Mouse (Mus musculus) kidney, adult 2 months (tissue): Measurements from ENCODE around the gene Lbr. TPM values are rescaled to one million over a fixed set of nuclear protein-coding genes. Genes with fewer than 3 reads are reported as not detected.

Source experiments
- DNase-seq: peaks from one replicate; pipeline ENCODE4 v3.0.0; 2021
- H3K27ac ChIP-seq: fragments of 200-500 bp; 2 replicates; pipeline ENCODE4 v1.5.1; 2012; ENCODE audit warnings: low read depth, low read length, control low read depth, inconsistent platforms; ENCODE audit not compliant: insufficient read depth
- H3K27me3 ChIP-seq: fragments of 200-500 bp; replicated peaks from 2 replicates; pipeline ENCODE4 v1.6.1; 2012; ENCODE audit warnings: mild to moderate bottlenecking, moderate library complexity, low read length, inconsistent platforms; ENCODE audit not compliant: control insufficient read depth, insufficient read depth
- H3K36me3 ChIP-seq: fragments of 200-500 bp; 2 replicates; pipeline ENCODE4 v1.6.1; 2012; ENCODE audit warnings: mild to moderate bottlenecking, moderate library complexity, low read length, inconsistent platforms; ENCODE audit not compliant: control insufficient read depth, insufficient read depth
- H3K4me1 ChIP-seq: fragments of 200-500 bp; 2 replicates; pipeline ENCODE4 v1.6.1; 2011; ENCODE audit warnings: low read length; ENCODE audit not compliant: control insufficient read depth, insufficient read depth
- H3K4me3 ChIP-seq: fragments of 200-500 bp; 2 replicates; pipeline ENCODE4 v1.5.1; 2011; ENCODE audit warnings: mild to moderate bottlenecking, low read depth, low read length, control low read depth; ENCODE audit not compliant: insufficient read depth
- CTCF ChIP-seq: fragments of 200-500 bp; conservative IDR thresholded peaks from 2 replicates; pipeline ENCODE4 v1.5.1; 2011; ENCODE audit warnings: low read depth, mild to moderate bottlenecking, control low read depth, low read length, moderate library complexity, mixed read lengths; ENCODE audit not compliant: insufficient read depth, insufficient read length
- POLR2A ChIP-seq: fragments of 200-500 bp; IDR thresholded peaks from one replicate; pipeline ENCODE4 v1.6.1; 2011; ENCODE audit warnings: low read depth, low read length, control low read depth
- WGBS: fragments of 180-500 bp; shearing (Covaris S2); methylation state at CpG from one replicate; pipeline ENCODE4 v1.1.7; 2018; 5-methylcytosine and 5-hydroxymethylcytosine counted together
- polyA plus RNA-seq: library from polyadenylated mRNA; depleted of rRNA; stranded (reverse); fragments of >200 nt; gene quantifications from 2 replicates; pipeline ENCODE4 v1.2.3, GENCODE M21; 2012

The Lbr gene
- polyA plus RNA-seq, 1 experiment: 14.5 TPM

DNA sequence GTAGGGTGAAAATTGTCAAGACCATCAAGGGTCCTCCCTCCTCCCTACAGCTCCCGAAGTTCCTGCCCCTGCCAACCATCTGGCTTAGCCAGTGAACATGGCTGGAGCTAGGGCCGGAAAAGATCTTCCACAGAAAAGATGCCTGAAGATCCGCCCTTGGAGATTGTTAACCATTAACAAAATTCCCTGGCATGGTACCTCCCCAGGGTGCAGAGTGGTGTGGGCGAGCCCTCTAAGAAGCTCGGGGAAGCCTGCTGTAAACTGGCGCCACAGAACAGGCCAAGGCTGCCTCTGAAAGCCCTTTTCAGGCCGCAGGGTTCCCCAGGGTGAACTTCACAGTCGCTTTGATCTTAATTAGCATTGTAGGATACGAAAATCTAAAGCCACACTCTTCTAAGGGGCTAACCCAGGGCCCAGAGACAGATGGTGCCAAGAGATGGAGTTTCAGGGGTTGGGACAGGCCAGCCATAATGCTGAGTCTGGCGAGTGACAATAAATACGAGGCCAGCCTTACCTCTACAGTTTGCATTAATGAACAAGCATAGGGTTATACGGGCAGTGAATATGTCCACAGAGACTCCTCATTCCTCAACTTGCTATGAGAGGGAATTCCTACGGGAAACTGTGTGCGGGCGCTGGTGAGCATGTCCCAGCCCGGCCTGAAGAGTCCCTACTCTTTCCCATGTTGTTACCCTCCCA, 20.0 kb upstream of the Lbr start:
- H3K27ac ChIP-seq: no peak overlapping the region
- no peaks in the 10 kb centered on the region for H3K27me3 ChIP-seq
- no peak for TF ChIP-seq CTCF
- TF ChIP-seq POLR2A: no peak
- WGBS: 69% methylated on average over 16 of the region's 16 CpGs
- peak; percentile 79 for DNase-seq
- H3K4me1 ChIP-seq: no peaks in the 10 kb centered on the region
- H3K36me3 ChIP-seq: no peaks in the 10 kb centered on the region
- H3K4me3 ChIP-seq: no peak overlapping the region

DNA sequence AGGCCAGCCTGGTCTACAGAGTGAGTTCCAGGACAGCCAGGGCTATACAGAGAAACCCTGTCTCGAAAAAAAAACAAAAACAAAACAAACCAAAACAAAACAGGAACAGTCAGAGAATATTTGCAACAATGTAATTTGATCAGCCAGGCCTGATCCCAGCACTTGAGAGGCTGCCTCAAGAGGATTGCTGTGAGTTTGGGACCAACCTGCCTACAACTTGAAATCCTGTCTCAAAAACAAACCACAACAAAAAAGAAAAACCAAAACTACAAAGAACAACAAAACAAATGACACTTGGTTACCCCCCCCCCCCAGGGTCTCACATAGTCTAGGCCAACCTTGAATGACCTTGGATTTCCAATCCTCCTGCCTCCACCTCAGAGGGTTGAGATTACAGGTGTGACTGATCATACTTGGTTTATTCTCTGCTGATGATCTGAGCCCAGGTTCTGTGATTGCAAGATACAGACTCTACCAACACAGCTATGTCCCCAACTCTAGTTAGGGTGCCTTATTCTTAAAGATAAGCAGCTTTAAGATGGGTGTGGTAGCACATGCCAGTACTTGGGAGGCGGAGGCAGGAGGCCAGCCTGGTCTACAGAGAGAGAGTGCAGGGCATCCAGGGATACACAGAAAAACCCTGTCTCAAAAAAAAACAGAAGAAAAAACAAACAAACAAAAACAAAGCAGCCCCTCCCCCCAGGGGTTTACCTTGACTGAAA, 18.5 kb upstream of the Lbr start:
- no peaks in the 10 kb centered on the region for H3K4me1 ChIP-seq
- no peak overlapping the region for H3K4me3 ChIP-seq
- H3K36me3 ChIP-seq: no peaks in the 10 kb centered on the region
- no peaks in the 10 kb centered on the region for H3K27me3 ChIP-seq
- DNase-seq: no peak
- WGBS: 79% methylated on average over 2 of the region's 2 CpGs
- TF ChIP-seq POLR2A: no peak
- no peak for TF ChIP-seq CTCF
- no peak overlapping the region; the same call in 1 of the 2 replicates for H3K27ac ChIP-seq

GRCm38 (mm10) chr1:181860659-181861058, 17.8 kb upstream of the Lbr start:
- DNase-seq: peak; percentile 93

GRCm38 (mm10) chr1:181856329-181856728, 13.5 kb upstream of the Lbr start:
- H3K36me3 ChIP-seq: no peaks in the 10 kb centered on the region
- TF ChIP-seq POLR2A (no peak), CTCF (no peak)
- H3K27ac ChIP-seq: no peak overlapping the region
- no peaks in the 10 kb centered on the region for H3K4me1 ChIP-seq
- H3K4me3 ChIP-seq: no peak overlapping the region
- no peaks in the 10 kb centered on the region for H3K27me3 ChIP-seq
- peak; percentile 52 for DNase-seq
- WGBS: 86% methylated on average over 2 of the region's 2 CpGs

More at GRCm38 (mm10) chr1:181860659-181861058, 17.8 kb upstream of the Lbr start:
- H3K4me1 ChIP-seq: no peaks in the 10 kb centered on the region
- H3K27ac ChIP-seq: peak overlapping the region; percentile 33
- no peaks in the 10 kb centered on the region for H3K27me3 ChIP-seq
- TF ChIP-seq CTCF: no peak
- no peak for TF ChIP-seq POLR2A
- H3K4me3 ChIP-seq: no peak overlapping the region
- H3K36me3 ChIP-seq: no peaks in the 10 kb centered on the region
- 26% methylated on average over 5 of the region's 5 CpGs for WGBS

DNA sequence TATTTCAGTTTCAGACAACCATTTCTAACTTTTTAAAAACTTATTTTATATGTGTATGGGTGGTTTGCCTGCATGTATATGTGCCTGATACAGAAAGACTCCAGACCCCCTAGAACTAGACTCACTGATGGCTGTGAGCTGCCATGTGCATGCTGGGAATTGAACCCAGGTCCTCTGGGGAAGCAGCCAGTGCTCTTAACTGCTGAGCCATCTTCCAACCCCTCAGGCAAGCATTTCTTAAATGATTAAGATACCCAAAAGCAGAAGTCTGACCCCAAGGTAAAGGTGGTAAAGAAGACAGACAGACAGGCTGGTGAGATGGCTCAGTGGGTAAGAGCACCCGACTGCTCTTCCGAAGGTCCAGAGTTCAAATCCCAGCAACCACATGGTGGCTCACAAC, 12.0 kb upstream of the Lbr start:
- H3K4me3 ChIP-seq: no peak overlapping the region
- no peak for DNase-seq
- no peak overlapping the region for H3K27ac ChIP-seq
- WGBS: 92% methylated on average over 2 of the region's 2 CpGs
- no peak for TF ChIP-seq CTCF
- no peak for TF ChIP-seq POLR2A
- H3K36me3 ChIP-seq: no peaks in the 10 kb centered on the region
- H3K27me3 ChIP-seq: no peaks in the 10 kb centered on the region
- no peaks in the 10 kb centered on the region for H3K4me1 ChIP-seq

DNA sequence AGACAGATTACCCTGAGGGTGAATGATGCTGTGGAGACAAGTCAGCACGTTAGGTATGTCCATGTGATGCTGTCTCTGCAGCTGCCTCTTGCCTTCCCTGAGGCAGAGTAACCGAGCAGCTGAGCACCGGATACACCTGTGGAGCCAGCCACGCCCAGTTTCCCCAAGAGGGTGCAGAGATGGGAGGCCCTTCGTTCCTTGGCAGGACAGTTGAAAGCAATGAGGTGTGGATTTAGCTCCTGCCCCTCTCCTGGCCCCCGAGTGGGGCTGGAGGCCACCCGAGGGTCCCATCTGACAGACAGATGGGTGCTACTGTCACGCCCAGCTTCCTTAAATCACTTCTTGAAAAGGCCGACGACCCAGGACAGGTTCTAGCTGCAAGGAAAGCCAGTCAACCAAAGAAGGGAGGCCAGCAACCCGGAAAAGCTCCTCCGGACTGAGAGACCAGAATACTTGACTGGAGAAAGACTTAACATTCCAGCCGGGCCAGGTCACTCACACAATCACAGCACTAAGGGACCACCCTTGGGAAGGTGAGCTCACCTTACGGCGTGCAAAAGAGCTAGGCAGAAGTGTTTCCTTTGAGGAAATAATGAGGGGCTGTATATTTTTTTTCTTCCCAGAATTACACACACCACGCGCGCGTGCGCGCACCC, 10.4 kb upstream of the Lbr start:
- peak overlapping the region; percentile 15; the same call in 1 of the 2 replicates for H3K27ac ChIP-seq
- peak; percentile 49 for DNase-seq

DNA sequence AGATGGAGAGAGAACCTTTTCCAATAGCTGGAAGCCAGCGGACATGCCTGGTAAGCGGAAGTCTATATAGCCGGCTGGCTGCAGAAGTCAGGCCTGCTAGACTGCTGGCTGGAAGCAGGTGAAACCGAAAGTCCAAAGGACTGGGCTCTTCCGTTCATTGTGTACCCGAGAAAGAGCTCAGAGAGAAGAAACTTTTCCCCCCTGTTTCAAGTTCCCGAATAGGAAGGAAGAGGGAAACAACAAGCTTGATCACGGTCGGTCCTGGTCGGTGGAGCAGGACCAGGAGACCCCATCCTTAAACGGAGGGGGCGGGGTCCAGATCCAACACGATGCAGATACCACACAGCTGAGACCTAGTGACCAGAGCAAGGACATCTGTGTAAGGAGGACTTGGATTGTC, 9.6 kb upstream of the Lbr start:
- H3K4me1 ChIP-seq: no peaks in the 10 kb centered on the region; the same call in 1 of the 2 replicates
- H3K27me3 ChIP-seq: no peaks in the 10 kb centered on the region
- peak overlapping the region; percentile 43 for H3K27ac ChIP-seq
- H3K4me3 ChIP-seq: peak overlapping the region; percentile 33
- DNase-seq: peak; percentile 59
- H3K36me3 ChIP-seq: no peaks in the 10 kb centered on the region
- TF ChIP-seq CTCF: no peak
- no peak for TF ChIP-seq POLR2A
- 27% methylated on average over 13 of the region's 13 CpGs for WGBS

More for the DNA sequence above, 10.4 kb upstream of the Lbr start:
- Histone ChIP-seq H3K36me3 (no peaks in the 10 kb centered on the region), H3K27me3 (no peaks in the 10 kb centered on the region), H3K4me1 (no peaks in the 10 kb centered on the region; the same call in 1 of the 2 replicates), H3K4me3 (peak overlapping the region; percentile 33; the same call in 1 of the 2 replicates)
- WGBS: 9% methylated on average over 21 of the region's 21 CpGs
- TF ChIP-seq POLR2A (no peak), CTCF (no peak)
